Mouse (Mus musculus): ENCODE data around the gene Tigit. TPM values are rescaled to one million over a fixed set of nuclear protein-coding genes. Genes with fewer than 3 reads are reported as not detected.
A peak's percentile ranks its signal among the peaks of the same experiment; 100 is the strongest.

Gene Tigit
- polyA plus RNA-seq, 1 experiment from 2014 or later: not detected

DNA sequence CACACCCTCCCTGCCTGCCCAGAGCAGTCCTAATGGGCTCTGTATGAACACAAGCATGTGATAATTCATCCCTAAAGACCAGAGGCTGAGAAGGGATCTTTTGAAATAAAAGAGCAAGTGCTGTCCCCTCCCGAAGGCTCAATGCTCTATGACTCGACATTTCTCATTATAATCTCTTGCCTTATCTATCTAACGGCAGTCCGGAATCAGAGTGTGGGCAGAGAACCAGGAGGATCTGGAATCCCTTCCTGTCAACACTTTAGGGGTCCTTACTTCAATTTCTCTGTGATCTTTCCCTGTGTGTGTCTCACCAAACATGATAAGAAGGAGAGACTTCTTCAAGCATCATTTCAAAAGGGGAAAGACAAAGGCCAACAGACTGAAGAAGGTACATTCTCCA lies 18.1 kb downstream of the Tigit start:
- ATAC-seq: no peak
- H3K4me3 ChIP-seq (ENCODE audit: low read depth, low read length): no peak overlapping the region
- DNase-seq (ENCODE audit: low spot score): no peak
- H3K27me3 ChIP-seq (replicated peaks; ENCODE audit: insufficient read depth, low read length): no peaks in the 10 kb centered on the region
- no peak overlapping the region for H3K9ac ChIP-seq (replicated peaks; ENCODE audit: low read depth)
- H3K9me3 ChIP-seq (ENCODE audit: low read length): no peaks in the 10 kb centered on the region
- 46% methylated on average over 4 of the region's 4 CpGs for WGBS
- no peak overlapping the region for H3K4me2 ChIP-seq (replicated peaks; ENCODE audit: low read depth, low read length)
- no peaks in the 10 kb centered on the region for H3K4me1 ChIP-seq (ENCODE audit: insufficient read depth, low read depth, low read length)
- H3K27ac ChIP-seq (ENCODE audit: low read length): no peak overlapping the region
- TF ChIP-seq CTCF (IDR thresholded peaks at IDR 0.05): no peak
- TF ChIP-seq EP300 (IDR thresholded peaks at IDR 0.05): no peak
- no peaks in the 10 kb centered on the region for H3K36me3 ChIP-seq (ENCODE audit: insufficient read depth, low read length)

GRCm38 (mm10) chr16:43641230-43641629 lies 22.7 kb downstream of the Tigit start:
- H3K4me3 ChIP-seq (ENCODE audit: low read depth, low read length): no peak overlapping the region
- no peaks in the 10 kb centered on the region for H3K4me1 ChIP-seq (ENCODE audit: insufficient read depth, low read depth, low read length)
- no peak overlapping the region for H3K27ac ChIP-seq (ENCODE audit: low read length)
- TF ChIP-seq CTCF (IDR thresholded peaks at IDR 0.05): no peak
- TF ChIP-seq EP300 (IDR thresholded peaks at IDR 0.05): no peak
- no peak overlapping the region for H3K9ac ChIP-seq (replicated peaks; ENCODE audit: low read depth)
- no peaks in the 10 kb centered on the region for H3K27me3 ChIP-seq (replicated peaks; ENCODE audit: insufficient read depth, low read length)
- H3K36me3 ChIP-seq (ENCODE audit: insufficient read depth, low read length): no peaks in the 10 kb centered on the region
- WGBS: 73% methylated on average over 8 of the region's 8 CpGs
- no peak for ATAC-seq
- no peak overlapping the region for H3K4me2 ChIP-seq (replicated peaks; ENCODE audit: low read depth, low read length)
- DNase-seq (ENCODE audit: low spot score): no peak
- H3K9me3 ChIP-seq (ENCODE audit: low read length): no peaks in the 10 kb centered on the region

GRCm38 (mm10) chr16:43638406-43639049 lies 25.4 kb downstream of the Tigit start:
- DNase-seq (ENCODE audit: low spot score): no peak
- WGBS: 50% methylated on average over 21 of the region's 21 CpGs
- Histone ChIP-seq H3K4me3 (ENCODE audit: low read depth, low read length) (no peak overlapping the region), H3K4me2 (replicated peaks; ENCODE audit: low read depth, low read length) (peak overlapping the region; percentile 25; the same call in 1 of the 2 replicates), H3K9me3 (ENCODE audit: low read length) (no peaks in the 10 kb centered on the region), H3K9ac (replicated peaks; ENCODE audit: low read depth) (no peak overlapping the region), H3K27me3 (replicated peaks; ENCODE audit: insufficient read depth, low read length) (no peaks in the 10 kb centered on the region), H3K36me3 (ENCODE audit: insufficient read depth, low read length) (no peaks in the 10 kb centered on the region), H3K4me1 (ENCODE audit: insufficient read depth, low read depth, low read length) (no peaks in the 10 kb centered on the region), H3K27ac (ENCODE audit: low read length) (no peak overlapping the region)
- TF ChIP-seq EP300 (IDR thresholded peaks at IDR 0.05) (no peak), CTCF (IDR thresholded peaks at IDR 0.05) (no peak)
- no peak for ATAC-seq

- Histone ChIP-seq H3K36me3 (ENCODE audit: insufficient read depth, low read length) (no peaks in the 10 kb centered on the region), H3K4me1 (ENCODE audit: insufficient read depth, low read depth, low read length) (no peaks in the 10 kb centered on the region), H3K4me2 (replicated peaks; ENCODE audit: low read depth, low read length) (no peak overlapping the region), H3K27ac (ENCODE audit: low read length) (no peak overlapping the region), H3K9me3 (ENCODE audit: low read length) (no peaks in the 10 kb centered on the region), H3K27me3 (replicated peaks; ENCODE audit: insufficient read depth, low read length) (no peaks in the 10 kb centered on the region), H3K4me3 (ENCODE audit: low read depth, low read length) (no peak overlapping the region), H3K9ac (replicated peaks; ENCODE audit: low read depth) (no peak overlapping the region)
- no peak for DNase-seq (ENCODE audit: low spot score)
- TF ChIP-seq EP300 (IDR thresholded peaks at IDR 0.05) (no peak), CTCF (IDR thresholded peaks at IDR 0.05) (no peak)
- WGBS: 88% methylated on average over 8 of the region's 8 CpGs
- ATAC-seq: no peak
Observed at GRCm38 (mm10) chr16:43637241-43637640, 26.7 kb downstream of the Tigit start.

- H3K4me1 ChIP-seq (ENCODE audit: insufficient read depth, low read depth, low read length): no peaks in the 10 kb centered on the region
- no peak for ATAC-seq
- no peak overlapping the region for H3K27ac ChIP-seq (ENCODE audit: low read length)
- no peak overlapping the region for H3K4me3 ChIP-seq (ENCODE audit: low read depth, low read length)
- 88% methylated on average over 7 of the region's 7 CpGs for WGBS
- no peaks in the 10 kb centered on the region for H3K9me3 ChIP-seq (ENCODE audit: low read length)
- TF ChIP-seq EP300 (IDR thresholded peaks at IDR 0.05) (no peak), CTCF (IDR thresholded peaks at IDR 0.05) (no peak)
- no peaks in the 10 kb centered on the region for H3K36me3 ChIP-seq (ENCODE audit: insufficient read depth, low read length)
- H3K27me3 ChIP-seq (replicated peaks; ENCODE audit: insufficient read depth, low read length): no peaks in the 10 kb centered on the region
- no peak overlapping the region for H3K4me2 ChIP-seq (replicated peaks; ENCODE audit: low read depth, low read length)
- DNase-seq (ENCODE audit: low spot score): no peak
- no peak overlapping the region for H3K9ac ChIP-seq (replicated peaks; ENCODE audit: low read depth)
Observed at GRCm38 (mm10) chr16:43634037-43634436, 29.9 kb downstream of the Tigit start.

DNA sequence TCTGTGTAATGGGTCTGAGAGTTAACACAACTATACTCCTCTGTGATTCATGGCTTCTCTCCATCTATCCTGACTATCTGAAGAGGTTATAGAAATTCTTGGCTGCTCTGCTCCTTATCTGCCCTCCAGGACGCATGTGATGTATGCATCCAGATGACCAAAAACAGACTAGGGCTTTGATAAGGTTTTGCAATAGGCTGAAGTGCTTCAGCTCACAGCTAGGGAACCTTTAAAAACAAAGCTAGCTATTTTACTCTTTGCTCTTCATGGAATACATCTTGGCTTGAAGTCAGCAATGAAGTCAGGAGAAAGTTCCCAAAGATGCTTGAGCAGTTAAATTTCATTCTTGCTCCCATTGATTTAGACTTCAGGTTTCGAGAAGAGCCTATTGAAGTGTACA lies 32.2 kb downstream of the Tigit start:
- H3K27ac ChIP-seq (ENCODE audit: low read length): no peak overlapping the region
- no peak overlapping the region for H3K9ac ChIP-seq (replicated peaks; ENCODE audit: low read depth)
- no peaks in the 10 kb centered on the region for H3K36me3 ChIP-seq (ENCODE audit: insufficient read depth, low read length)
- DNase-seq (ENCODE audit: low spot score): no peak
- H3K27me3 ChIP-seq (replicated peaks; ENCODE audit: insufficient read depth, low read length): no peaks in the 10 kb centered on the region
- no peak for TF ChIP-seq EP300 (IDR thresholded peaks at IDR 0.05)
- TF ChIP-seq CTCF (IDR thresholded peaks at IDR 0.05): no peak
- no peaks in the 10 kb centered on the region for H3K9me3 ChIP-seq (ENCODE audit: low read length)
- H3K4me2 ChIP-seq (replicated peaks; ENCODE audit: low read depth, low read length): no peak overlapping the region
- no peak overlapping the region for H3K4me3 ChIP-seq (ENCODE audit: low read depth, low read length)
- ATAC-seq: no peak
- H3K4me1 ChIP-seq (ENCODE audit: insufficient read depth, low read depth, low read length): no peaks in the 10 kb centered on the region
- 76% methylated on average over 2 of the region's 2 CpGs for whole genome bisulfite sequencing

DNA sequence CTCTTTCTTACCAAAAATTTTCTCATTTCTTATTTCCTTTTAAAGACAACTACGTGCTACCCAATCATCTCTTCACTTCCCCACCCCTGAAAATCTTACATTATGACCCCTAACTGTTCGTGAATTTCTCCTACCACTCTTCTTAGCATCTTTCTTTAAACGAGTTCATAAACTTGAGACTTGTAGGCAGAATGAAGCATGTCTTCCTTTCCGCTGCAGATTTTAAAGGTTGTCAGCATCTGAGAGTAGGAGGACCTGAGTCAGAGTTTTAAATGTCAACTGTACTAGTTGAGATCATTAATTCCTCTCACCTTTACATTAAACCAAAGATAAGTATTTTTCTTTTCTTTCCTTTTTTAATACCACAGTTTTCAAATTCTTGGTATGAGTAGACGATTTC lies 35.3 kb downstream of the Tigit start:
- Histone ChIP-seq H3K4me3 (ENCODE audit: low read depth, low read length) (no peak overlapping the region), H3K9ac (replicated peaks; ENCODE audit: low read depth) (no peak overlapping the region), H3K27me3 (replicated peaks; ENCODE audit: insufficient read depth, low read length) (no peaks in the 10 kb centered on the region), H3K4me2 (replicated peaks; ENCODE audit: low read depth, low read length) (no peak overlapping the region), H3K36me3 (ENCODE audit: insufficient read depth, low read length) (no peaks in the 10 kb centered on the region), H3K9me3 (ENCODE audit: low read length) (no peaks in the 10 kb centered on the region), H3K27ac (ENCODE audit: low read length) (no peak overlapping the region), H3K4me1 (ENCODE audit: insufficient read depth, low read depth, low read length) (no peaks in the 10 kb centered on the region)
- WGBS: 78% methylated on average over 5 of the region's 5 CpGs
- no peak for TF ChIP-seq EP300 (IDR thresholded peaks at IDR 0.05)
- no peak for TF ChIP-seq CTCF (IDR thresholded peaks at IDR 0.05)
- no peak for ATAC-seq
- no peak for DNase-seq (ENCODE audit: low spot score)
